Mouse (Mus musculus): ENCODE data around the gene Tspan18.
A peak's percentile ranks its signal among the peaks of the same experiment; 100 is the strongest.

Tspan18 gene

GRCm38 (mm10) chr2:93335996-93336395 is 1.7 kb upstream of the Tspan18 start:
- no peak for DNase-seq

DNA sequence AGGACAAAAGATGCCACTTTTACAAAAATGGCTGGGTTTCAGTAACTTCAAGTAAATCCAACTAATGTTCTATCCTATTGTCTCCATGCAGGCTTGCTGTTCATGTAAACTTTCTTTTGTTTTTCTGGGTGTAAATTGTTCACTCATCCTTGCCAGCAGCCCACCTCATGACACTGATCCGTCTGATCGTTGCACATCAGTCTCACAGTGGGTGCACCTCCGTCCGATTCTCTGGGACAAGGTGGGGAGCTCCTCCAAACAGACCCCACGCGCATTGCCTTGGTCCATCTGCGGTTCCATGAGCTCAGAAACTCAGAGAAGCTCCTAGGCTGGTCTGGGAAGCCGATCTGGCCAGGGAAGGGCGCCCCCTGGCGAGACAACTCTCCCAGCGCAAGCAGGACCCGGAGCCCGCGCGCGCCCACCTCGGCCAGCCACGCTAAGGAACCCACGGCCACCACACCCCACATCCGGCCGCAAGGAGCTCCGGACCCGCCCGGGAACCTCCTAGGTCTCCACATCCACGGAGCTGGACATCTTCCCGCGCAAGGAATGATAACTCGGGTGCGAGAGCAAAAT is 976 bp downstream of the Tspan18 start:
- DNase-seq, result peak; percentile 91 to 92

DNA sequence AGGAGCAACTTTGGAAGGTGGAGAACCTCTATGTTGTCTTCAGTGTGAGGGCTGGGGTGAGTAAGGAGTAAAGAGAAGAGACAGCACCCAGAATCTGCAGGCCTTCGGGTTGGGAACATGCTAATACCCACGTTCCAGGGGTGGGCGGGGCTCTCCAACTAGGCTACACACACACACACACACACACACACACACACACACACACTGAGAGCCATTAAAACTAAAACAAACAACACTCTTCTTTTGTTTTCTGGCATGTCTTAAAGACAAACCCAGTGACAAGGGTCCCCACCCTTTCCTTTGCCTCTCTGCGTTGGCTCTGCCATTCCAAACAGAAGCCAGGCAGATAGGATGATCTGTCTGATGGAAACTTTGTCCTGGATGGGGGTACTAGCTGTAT is 2.0 kb downstream of the Tspan18 start:
- DNase-seq, result no peak

DNA sequence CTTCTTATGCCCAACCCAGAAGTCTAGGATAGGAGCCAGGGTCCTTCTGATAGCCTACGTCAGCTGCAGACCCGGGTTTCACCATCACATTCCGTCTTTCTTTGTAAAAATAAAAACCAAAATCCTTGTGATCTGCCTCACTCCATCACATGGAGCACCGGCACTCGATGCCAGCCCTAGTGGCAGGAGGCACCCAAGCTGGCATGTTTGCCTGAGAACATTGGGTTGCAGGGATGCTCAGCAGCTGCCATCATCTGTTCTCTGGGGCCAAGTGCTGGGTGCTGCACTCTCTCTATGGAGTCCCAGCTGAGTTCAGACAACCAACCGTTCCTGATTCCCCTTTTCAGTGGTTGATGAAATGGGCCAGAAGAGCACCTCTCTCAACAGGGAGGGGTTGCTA is 3.2 kb downstream of the Tspan18 start:
- DNase-seq, result no peak

DNA sequence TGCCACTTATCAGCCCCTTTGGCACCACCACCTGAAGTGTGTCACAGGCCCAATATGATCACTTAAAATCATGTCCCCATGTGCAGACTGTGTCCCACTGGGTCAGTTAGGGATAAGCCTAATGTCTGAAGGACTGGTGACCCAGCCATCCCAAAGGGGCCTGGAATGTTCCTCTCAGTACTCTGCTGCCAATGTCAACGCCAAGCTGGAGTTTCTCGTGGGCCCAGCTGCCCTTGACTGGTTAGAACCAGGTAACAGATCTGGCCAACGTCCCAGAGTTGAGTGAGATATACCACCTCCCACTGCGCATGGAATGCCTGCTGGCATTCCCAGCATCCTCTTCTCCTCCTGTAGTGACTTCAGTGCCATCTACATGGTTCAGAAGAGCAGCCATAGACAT is 5.2 kb downstream of the Tspan18 start:
- DNase-seq, result no peak

DNA sequence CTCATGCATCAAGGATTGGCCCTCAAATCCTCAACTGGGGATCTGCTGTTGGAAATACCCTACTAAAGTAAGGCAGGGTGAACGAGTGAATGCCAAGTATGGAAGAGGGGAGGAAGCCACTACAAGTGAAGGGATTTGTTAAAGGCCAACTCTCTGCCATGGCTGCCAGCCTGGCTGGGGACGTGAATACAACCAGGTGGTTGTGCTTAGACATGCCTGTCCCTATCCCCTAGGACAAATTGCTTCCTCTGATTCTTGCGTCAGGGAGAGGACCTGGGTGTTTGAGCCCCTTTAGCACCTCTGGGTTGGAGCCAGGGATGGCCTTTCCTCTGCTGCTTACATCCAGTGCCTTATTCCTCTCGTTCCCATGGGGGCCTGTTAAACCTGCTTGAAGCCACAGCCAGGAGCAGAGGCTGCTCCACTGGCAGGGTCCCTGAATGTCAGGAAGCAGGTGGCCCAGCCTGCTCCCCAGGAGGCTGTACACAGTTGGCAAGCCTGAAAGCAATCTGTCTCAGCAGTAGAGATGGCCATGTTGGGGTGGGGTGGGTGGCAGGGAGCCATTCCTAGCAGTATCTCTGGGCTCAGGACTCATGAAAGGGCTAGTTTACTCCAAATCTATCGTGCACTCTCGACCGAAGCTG is 6.3 kb downstream of the Tspan18 start:
- peak; percentile 61 to 67 for DNase-seq

DNA sequence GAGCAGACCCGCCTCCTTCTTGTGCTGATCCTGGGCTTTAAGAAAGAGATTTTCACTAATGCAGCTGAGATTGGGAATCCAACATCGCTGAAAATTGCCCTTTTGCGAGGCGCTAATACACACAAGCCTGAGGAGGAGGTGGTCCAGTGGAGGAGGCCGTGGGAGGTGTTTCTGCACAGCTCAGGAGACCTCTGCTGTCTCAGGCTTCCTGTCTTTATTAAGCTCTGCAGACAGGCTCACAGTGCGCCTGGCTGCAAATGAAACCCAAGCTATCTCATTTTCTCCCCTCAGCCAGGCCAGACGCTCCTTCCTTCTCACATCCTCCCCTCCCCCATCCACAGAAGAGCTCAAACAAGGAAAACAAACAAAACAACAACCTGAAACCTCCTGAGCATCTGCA is 9.6 kb downstream of the Tspan18 start:
- DNase-seq, result no peak

DNA sequence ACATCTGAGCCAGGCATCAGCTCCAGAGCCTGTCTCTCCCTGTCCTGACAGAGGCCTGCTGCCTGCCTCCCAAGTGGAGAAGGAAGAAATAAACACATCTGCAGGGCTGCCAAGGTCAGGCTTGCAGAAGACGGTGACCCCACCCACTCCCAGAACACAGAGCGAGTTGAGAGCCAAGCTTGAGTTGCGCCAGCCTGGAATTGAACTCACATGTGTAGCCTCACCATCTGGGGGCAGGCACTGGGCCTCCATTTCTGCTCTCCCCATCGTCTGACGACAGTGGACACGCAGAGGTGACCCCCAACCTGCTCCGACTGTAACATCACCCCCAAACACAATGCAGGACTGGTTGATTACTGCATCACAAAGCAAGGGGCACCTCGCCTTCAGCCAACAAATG is 12.4 kb downstream of the Tspan18 start:
- no peak for DNase-seq

DNA sequence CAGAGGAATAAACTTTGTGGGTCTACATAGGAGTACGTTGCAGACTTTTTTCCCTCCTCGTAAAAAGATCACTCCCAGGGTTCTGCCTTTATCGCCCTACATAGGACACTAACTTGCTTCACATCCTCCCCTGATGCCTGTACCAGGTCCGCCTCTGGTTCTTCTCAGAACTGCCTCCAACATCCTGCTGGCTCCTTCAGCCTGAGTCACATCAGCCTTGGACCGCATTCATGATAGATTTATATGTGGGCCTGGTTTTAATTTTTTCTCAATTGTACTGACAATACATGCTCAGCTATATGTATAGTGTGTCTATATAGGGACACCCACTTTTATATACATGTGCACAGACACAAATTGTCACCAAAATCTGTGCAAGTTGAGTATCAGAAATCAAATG is 14.0 kb downstream of the Tspan18 start:
- DNase-seq, result no peak

DNA sequence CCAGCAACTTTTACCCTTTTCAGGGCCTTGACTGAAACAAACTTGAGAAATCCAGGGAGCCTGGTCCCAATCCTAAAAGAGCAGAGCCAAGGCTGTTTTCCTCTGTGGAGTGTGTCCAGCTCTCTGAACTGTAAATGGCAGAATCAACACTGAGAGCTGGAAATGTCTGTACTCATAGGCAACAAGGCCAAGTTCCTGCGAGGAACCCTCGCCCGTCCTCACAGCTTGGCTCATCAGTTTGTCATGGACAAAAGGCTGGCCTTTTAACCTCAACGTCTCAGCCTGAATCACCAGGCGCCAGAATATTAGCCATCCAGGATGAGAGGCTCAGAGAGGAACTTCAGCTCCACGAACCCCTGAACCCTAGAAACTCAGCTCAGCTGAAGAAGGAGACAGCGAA is 14.7 kb downstream of the Tspan18 start:
- no peak for DNase-seq

GRCm38 (mm10) chr2:93318781-93319349 is 15.4 kb downstream of the Tspan18 start:
- no peak for DNase-seq

DNA sequence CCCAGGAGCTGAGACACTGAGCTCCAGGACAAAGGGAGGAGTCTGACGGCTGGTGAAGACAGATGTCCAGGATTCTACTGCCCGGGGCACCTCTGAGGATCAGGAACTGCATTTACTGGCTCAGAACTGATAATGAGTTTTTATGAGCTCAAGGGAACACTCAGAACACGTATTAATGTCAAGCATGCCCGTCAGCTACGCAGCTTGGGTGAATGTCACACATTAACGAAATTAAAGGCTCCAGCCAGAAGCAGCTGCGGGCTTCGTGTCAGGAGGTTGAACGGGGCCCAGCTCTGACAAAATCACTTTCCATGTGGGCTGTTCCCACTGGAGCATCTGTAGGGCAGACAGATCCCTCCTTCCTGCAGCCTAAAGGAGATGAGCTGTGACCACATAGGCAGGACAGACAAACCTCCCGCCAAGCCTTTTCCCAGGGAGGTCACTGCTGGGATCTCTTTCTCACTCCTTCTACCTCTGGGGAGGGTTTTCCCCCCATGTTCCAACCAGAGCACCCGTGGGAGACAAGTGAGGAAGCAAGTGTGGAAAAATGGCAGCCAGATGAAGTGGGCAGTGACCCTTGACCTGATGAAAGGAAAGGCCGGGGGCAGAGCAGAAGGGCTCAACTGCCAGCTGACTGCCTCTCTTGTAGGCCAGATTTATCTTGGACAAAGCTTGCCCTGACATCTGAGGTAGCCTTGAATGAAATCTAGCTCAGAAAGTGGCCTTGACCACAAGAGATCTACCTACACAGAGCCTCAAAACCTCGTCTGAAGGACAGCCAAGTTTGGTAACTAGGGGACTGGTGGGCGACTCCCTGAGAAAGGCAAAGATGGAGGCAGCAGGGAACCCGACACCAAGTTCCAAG is 20.3 kb downstream of the Tspan18 start:
- DNase-seq, result no peak

DNA sequence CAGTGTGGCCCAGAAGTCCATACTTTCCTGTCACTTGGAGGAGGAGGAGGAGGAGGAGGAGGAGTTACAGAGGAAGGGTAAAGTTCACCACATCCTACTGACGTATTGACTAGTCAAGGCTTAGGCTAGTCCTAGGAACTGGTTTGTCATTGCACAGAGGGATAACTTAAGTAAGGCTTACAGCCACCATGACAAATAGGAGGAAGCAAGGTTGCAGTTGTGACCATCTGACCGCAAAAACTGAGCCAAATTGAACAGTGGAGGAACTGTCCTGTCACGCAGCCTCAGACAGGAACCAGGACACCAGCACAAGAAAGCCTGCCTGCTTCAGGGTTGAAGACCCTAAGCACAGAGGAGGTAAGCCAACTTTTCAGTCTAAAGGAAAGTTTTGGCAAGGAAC is 21.8 kb downstream of the Tspan18 start:
- no peak for DNase-seq

DNA sequence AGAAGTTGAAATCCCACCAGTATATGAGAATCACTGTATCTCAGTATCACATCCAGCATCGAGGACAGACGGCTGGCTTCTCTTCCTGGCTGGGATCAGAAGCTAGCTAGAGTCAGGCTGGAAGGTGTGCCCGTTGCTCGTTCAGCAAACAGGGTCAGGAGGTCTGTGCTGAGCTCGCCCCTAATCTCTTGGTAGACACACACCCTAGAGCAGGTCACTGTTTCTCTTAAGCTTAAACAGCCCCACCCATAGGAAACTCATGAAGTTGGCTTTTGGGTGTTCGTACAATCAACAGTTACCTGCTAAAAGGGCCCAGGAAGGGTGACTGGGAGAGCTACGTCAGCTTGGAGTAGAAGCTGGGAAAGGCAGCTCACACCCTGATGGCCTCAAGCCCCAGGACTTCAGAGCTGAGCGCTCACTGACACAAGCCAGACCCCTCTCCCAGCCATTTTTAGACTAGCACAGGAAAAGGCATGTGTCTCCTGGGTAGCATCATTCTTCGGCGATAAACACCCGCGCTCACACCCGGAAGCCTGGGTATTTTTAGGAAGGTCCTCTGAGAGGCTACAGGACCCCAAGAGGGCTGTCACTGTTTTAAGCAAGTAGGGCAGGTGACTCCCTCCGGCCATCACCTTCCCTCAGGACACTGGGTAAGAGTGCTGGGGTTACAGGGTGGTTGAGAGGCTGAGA is 24.4 kb downstream of the Tspan18 start:
- no peak for DNase-seq

- no peak for DNase-seq
These were observed 27.4 kb downstream of the Tspan18 start for GRCm38 (mm10) chr2:93306898-93307297.

DNA sequence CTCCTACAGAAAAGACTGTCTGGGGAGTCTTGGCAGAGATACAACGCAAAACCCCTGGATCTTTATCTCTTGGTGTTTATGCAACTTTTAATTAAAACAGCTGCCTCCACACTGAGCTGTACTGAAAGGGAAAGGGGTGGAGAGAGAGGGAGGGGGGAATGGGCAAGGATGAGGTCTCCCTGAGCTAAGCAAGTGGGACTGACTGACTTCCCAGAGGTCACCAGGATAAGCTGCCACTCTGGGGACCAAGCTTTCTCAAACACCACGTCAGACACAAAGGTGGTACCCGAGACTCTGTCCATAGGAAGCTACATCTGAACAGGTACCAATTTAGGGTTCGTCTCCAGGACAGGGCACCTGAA is 30.1 kb downstream of the Tspan18 start:
- no peak for DNase-seq

GRCm38 (mm10) chr2:93303585-93304272 is 30.6 kb downstream of the Tspan18 start:
- no peak for DNase-seq

DNA sequence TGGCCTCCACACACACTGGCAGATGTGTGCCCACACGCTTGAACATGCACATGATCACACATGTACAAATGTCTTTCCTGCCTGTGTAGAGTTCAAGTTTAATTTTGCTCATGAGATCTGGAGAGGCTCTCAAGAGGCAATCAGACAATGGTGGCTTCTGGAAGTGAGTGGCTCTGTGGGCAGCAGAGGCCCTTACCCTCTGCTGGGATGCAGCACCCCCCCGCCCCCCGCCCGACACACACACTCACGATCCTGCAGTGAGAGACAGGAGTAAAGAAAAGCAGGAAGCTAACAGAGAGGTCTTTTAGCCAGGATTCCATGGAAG is 31.1 kb downstream of the Tspan18 start:
- no peak for DNase-seq

GRCm38 (mm10) chr2:93297656-93298055 is 36.6 kb downstream of the Tspan18 start:
- peak; percentile 64 to 68 for DNase-seq

DNA sequence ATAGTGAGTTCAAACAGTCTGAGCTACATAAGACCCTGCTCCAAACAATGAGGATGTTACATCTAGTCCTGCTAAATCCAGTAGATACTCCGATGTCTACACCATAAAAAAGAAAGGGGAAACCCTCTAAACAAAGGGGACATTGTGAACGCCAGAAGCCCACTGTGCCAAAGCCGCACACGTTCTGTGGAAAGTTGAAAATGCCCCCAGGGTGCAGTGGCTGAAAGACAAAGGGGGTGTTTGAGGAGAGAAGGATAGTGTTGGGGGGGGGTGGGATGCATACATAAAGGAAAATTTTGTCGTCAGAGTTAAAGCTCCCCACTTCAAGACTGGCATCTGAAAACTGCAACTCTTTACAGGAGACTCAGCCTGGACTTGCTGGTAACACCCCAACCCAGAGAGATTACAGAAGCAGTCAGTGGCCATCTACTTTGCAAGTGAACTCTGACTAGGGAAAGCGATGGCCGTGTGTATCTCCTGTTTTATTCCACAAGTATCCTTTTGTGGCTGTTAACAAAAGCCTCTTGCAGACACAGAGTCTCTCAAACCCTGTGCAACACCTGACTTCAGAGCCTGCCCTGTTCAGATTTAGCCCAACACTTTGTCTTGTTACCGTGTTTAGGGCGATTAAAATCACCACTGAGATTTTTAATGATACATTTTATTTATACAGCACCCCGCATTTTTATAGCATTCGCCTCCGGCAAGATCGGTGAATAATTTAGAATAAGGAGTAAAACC is 42.9 kb downstream of the Tspan18 start:
- no peak for DNase-seq

- no peak for DNase-seq
These were observed 43.8 kb downstream of the Tspan18 start for GRCm38 (mm10) chr2:93290345-93291118.

Measured in cerebellum, postnatal 36 days (tissue).